23 mouse cellular contexts compared by ENCODE assay signal in genomic region chr12:41621341-41621740, GRCm38 (mm10).
DNase-seq lines count a peak whose midpoint lies in the region; TF ChIP-seq lines count a peak whose summit lies in the region.
"Had no signal": no experiment of that assay in that cellular context is flagged by ENCODE, and none has a peak within 500 bp of the region (broad histone marks: within the 10 kb centered on the region; RNA-seq: fewer than 3 reads in every experiment).

No protein-coding gene starts in this region.

- peak; percentile 3 to 16 for DNase-seq in layer of hippocampus, adult 2 months (ENCODE audit: low spot score in 2 of 2)
- no peak for DNase-seq in layer of hippocampus, adult 9-10 months (ENCODE audit: low spot score)
- DNase-seq in frontal cortex, postnatal 36 days (ENCODE audit: low spot score in 2 of 2), result peak; percentile 46 to 52
- peak; percentile 28 to 76 for DNase-seq in left cerebral cortex, postnatal 25 days (ENCODE audit: low spot score in 2 of 2)
- peak; percentile 62 for DNase-seq in telencephalon, adult 2 months (ENCODE audit: low read depth, low spot score)
- DNase-seq in gastrocnemius, postnatal 4 days (ENCODE audit: low spot score in 2 of 2), result no peak
- DNase-seq in urinary bladder, postnatal 4 days (ENCODE audit: low spot score in 2 of 2), result no peak
- DNase-seq: adrenal gland, postnatal 25 days; B cell, adult 2 months; cerebellum, adult 11-12 months; cerebellum, postnatal 14 days; gastrocnemius, postnatal 14 days; heart, postnatal 10 days; kidney, adult 8-10 months; kidney, postnatal 14 days; liver; liver, postnatal 0 days; lung, postnatal 10 days; thymus, postnatal 36 days had no signal

- H3K27ac ChIP-seq in layer of hippocampus, adult 2 months, result no peak overlapping the region
- H3K27ac ChIP-seq: embryonic facial prominence, embryonic 13.5 days; hindbrain, embryonic 13.5 days; midbrain, embryonic 12.5 days; neural tube, embryonic 12.5 days had no signal

- intact Hi-C loops in left cerebral cortex, postnatal 25 days (cut with DNase I), result no loop called here

- H3K4me3 ChIP-seq in layer of hippocampus, adult 2 months, result no peak overlapping the region
- H3K4me3 ChIP-seq: embryonic facial prominence, embryonic 13.5 days; hindbrain, embryonic 13.5 days; midbrain, embryonic 12.5 days; neural tube, embryonic 12.5 days had no signal

- TF ChIP-seq CTCF in layer of hippocampus, adult 2 months (conservative IDR thresholded peaks at IDR 0.05), result no peak

Comparison
In these comparisons a context has a peak if more than half of its experiments do, and no peak if none do; other contexts are left out.
1. DNase-seq: peak in layer of hippocampus, adult 2 months (2 of 2), frontal cortex, postnatal 36 days (2 of 2), left cerebral cortex, postnatal 25 days (2 of 2) and telencephalon, adult 2 months (single experiment); none in layer of hippocampus, adult 9-10 months (single experiment), gastrocnemius, postnatal 4 days (0 of 2) and urinary bladder, postnatal 4 days (0 of 2).